Mouse (Mus musculus) NIH3T3 (cell line): ENCODE measurements around the gene Zbtb16.
A peak's percentile ranks its signal among the peaks of the same experiment; 100 is the strongest.

Experiments
- DNase-seq: peaks from one replicate; pipeline ENCODE4 v3.0.0-alpha.2; 2012; ENCODE audit warnings: low read depth

Zbtb16 gene

GRCm38 (mm10) chr9:48670156-48670555, 165.9 kb downstream of the Zbtb16 start:
- no peak for DNase-seq

- no peak for DNase-seq
Measured at GRCm38 (mm10) chr9:48669672-48670071, 166.3 kb downstream of the Zbtb16 start.

GRCm38 (mm10) chr9:48666702-48667101, 169.3 kb downstream of the Zbtb16 start:
- DNase-seq: no peak

GRCm38 (mm10) chr9:48663052-48663433, 173.0 kb downstream of the Zbtb16 start:
- no peak for DNase-seq

- no peak for DNase-seq
Measured at GRCm38 (mm10) chr9:48662361-48663051, 173.5 kb downstream of the Zbtb16 start.

- no peak for DNase-seq
Measured at GRCm38 (mm10) chr9:48661225-48662023, 174.6 kb downstream of the Zbtb16 start.

- DNase-seq: no peak
Measured at GRCm38 (mm10) chr9:48655525-48656169, 180.4 kb downstream of the Zbtb16 start.

- DNase-seq: no peak
Measured at GRCm38 (mm10) chr9:48654730-48655129, 181.3 kb downstream of the Zbtb16 start.

- no peak for DNase-seq
Measured at GRCm38 (mm10) chr9:48653399-48654070, 182.5 kb downstream of the Zbtb16 start.

GRCm38 (mm10) chr9:48652026-48652425, 184.0 kb downstream of the Zbtb16 start:
- no peak for DNase-seq

- DNase-seq: no peak
Measured at GRCm38 (mm10) chr9:48650846-48651245, 185.2 kb downstream of the Zbtb16 start.

- DNase-seq: no peak
Measured at GRCm38 (mm10) chr9:48649851-48650685, 186.0 kb downstream of the Zbtb16 start.

GRCm38 (mm10) chr9:48649098-48649766, 186.8 kb downstream of the Zbtb16 start:
- no peak for DNase-seq

GRCm38 (mm10) chr9:48648285-48649097, 187.5 kb downstream of the Zbtb16 start:
- no peak for DNase-seq

GRCm38 (mm10) chr9:48647648-48648284, 188.3 kb downstream of the Zbtb16 start:
- DNase-seq: peak; percentile 13

GRCm38 (mm10) chr9:48646781-48647647, 189.0 kb downstream of the Zbtb16 start:
- no peak for DNase-seq

- peak; percentile 83 for DNase-seq
Measured at GRCm38 (mm10) chr9:48646251-48646650, 189.8 kb downstream of the Zbtb16 start.

GRCm38 (mm10) chr9:48645648-48646126, 190.3 kb downstream of the Zbtb16 start:
- no peak for DNase-seq
